Mouse (Mus musculus): ENCODE measurements around the gene Gm9747. TPM values are rescaled to one million over a fixed set of nuclear protein-coding genes. Genes with fewer than 3 reads are reported as not detected.

Gene Gm9747
- total RNA-seq, 2 experiments from 2014 or later = not detected

DNA sequence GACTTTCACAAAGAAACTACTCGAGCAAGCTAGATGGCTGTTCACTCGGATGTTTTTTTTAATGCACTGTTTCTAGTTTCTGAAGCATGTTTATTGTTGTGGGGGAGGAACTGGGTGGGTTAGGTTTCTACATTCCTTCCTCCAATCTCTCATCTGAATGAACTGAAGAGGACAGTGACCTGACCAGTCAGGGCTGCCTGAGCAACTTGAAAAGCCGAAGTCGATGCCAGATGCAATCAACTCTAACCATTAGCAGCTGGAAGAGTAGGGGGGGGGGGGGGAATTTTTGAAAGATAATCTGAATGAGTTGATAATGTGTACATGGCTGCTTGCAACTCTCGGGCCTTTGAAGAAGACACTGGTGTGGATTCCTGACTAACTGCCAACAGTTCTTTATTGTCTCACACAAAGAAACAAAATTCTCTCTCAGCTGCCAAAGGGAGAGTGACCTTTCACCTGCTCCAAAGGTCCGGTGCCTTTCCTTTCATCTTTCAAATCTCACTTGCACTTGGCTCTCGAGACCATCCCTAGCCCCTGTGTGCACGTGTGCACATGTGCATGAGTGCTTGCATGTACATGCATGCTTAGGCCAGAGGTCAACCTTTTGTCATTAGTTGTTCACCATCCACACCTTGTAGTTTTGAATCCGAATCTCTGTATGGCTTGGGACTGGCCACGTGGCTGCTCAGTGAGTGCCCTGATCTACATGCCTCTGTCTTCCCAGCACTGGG, 14.5 kb downstream of the Gm9747 start:
- DNase-seq (ENCODE audit: low spot score in 2 of 2) = no peak
- intact Hi-C loops (cut with DNase I) = no loop called here

DNA sequence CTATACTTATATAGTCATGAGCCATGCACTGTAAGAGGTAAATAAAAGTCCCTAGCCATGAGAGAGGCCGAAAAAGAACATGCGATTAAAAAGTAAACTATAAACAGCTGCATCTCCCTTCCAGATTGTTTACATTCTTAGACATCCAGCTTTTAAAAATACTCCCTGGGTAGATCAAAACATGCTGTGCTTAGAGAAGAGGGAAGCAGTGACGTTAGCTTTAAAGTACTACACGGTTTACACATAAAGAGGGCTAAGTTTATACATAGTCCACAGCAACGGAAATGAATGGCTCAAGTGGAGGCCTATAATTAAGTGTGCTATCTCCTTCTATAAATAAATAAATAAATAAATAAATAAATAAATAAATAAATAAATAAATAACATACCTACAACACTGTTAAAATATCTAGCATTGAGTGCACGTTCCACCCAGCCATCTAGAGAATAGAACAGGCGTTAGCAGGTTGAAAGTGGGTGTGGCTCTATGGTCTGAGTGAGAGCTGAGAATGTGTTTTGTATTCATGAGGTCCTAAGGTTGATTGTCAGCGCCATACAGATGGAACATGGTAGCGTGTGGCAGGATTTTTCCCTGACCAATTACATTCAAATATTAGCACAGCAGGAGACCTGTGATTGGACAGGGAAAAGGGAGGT, 21.0 kb downstream of the Gm9747 start:
- DNase-seq (ENCODE audit: low spot score in 2 of 2) = no peak
- intact Hi-C loops (cut with DNase I) = no loop called here

DNA sequence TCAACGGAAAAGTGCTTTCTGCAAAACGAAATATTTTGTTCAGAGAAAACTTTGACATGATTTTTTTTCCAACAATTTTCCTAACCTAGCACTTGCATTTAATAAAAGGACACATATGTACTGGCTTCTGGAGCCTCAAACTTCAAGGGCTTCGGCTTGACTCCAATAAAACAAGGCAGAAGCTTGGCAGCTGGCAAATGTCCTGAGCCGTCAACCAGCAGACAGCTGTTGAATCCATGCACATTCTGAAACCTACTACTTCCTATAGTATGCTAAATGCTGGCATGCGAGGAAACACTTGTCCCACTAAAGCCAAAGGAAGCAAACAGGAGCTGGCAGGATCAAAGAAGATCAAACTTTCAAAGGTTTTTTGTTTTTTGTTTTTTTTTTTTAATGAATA, 24.5 kb downstream of the Gm9747 start:
- intact Hi-C loops (cut with DNase I) = no loop called here
- DNase-seq (ENCODE audit: low spot score in 2 of 2) = no peak

DNA sequence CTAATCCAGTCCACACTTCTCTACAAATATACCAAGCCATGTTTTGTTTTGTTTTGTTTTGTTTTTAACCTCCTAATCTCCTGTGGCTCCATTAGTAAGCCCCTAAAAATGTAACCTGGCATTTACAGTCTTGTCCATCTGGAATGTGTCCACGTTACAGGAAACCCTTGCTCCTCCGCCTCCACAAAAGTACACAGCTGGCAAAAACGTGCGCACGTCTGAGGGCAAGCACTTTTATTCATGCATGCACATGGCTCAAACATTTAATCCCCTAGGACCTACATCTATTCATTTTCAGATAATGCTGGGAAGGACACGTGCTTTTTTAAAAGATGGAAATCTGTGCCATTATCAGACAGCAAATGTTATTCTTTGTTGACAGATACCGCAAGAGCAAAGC, 25.4 kb downstream of the Gm9747 start:
- DNase-seq (ENCODE audit: low spot score in 2 of 2) = no peak
- intact Hi-C loops (cut with DNase I) = no loop called here

DNA sequence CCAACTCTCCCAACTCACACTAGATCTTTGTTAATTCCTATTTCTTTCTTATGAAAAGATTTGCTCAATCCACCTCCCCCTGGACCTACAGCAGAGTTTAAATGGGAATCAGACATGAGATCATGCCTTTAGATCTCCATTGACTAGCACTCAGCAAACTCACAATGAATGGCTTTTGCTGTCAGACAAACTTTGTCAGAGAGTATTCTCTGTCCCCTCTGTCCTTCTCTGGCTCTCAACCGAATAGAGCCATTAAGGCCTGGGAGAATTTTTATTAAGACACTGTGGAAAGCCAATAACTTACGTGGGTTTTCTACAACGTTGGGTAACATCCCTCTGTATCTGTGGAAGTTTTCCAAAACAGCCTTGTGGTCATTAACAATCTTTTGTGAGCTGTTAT, 27.1 kb downstream of the Gm9747 start:
- DNase-seq (ENCODE audit: low spot score in 2 of 2) = no peak
- intact Hi-C loops (cut with DNase I) = no loop called here

DNA sequence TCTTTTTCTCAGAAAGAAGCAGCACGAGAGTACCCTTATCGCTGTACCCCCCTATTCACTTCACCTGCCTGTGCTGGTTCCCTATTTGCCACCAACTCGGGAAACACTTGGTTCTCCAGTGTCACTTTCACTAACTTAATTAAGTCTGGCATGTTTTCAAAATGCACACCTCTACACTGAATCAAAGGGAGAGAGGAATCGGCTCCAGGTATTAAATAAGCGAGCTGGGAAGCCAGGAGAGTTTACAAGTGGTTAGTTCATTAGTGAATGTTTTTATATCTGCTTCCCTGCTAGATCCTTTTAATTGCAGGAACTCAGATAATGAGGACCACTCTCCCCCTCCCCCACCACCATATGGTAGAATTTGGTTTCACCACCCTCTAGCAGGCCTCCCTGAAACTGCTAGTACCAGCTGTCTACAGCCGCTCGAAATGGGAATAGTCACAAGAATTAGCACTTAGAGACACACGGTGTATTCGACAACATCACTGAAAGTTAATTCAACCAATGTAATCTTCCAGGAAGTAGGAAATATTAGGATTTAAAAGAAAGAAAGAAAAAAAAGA, 28.2 kb downstream of the Gm9747 start:
- intact Hi-C loops (cut with DNase I) = no loop called here
- DNase-seq (ENCODE audit: low spot score in 2 of 2) = no peak

DNA sequence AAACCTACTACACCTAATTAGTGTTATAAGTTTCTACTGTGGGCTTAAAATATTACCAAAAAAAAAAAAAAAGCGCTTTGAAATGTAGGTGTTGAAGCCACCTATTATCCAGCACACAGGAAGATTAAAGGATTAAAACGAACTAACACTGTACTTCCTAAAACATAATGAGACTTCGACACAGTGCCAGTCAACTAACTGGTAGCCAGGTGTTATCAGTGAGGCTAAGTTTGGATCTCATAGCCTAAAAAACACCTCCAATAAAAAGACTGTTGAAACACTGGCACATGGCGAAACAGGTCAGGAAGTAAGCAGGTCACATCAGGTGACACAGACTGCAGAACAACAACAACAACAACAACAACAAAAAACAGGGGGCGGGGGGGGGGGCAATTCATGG, 28.7 kb downstream of the Gm9747 start:
- intact Hi-C loops (cut with DNase I) = no loop called here

DNA sequence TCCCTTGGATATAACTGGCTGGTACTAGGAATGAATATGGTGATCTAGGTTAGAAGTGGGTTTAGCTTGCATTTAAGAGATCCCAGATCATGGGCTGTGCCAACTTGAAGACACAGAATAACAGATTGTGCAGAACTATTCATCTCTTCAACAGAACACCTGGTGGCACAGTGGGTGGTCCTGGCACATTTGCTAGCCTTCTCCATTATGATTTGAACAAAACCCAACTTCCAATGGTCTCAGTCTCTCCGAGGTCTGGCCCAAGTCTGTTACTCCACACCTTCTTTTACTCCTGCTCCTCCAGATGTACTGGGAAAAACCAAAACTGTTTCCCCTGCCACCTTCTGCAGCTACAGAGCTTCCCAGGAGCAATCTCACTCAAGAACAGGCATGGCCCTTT, 29.4 kb downstream of the Gm9747 start:
- no peak for DNase-seq (ENCODE audit: low spot score in 2 of 2)
- intact Hi-C loops (cut with DNase I) = no loop called here

More for the DNA sequence above, 28.7 kb downstream of the Gm9747 start:
- DNase-seq (ENCODE audit: low spot score in 2 of 2) = no peak

DNA sequence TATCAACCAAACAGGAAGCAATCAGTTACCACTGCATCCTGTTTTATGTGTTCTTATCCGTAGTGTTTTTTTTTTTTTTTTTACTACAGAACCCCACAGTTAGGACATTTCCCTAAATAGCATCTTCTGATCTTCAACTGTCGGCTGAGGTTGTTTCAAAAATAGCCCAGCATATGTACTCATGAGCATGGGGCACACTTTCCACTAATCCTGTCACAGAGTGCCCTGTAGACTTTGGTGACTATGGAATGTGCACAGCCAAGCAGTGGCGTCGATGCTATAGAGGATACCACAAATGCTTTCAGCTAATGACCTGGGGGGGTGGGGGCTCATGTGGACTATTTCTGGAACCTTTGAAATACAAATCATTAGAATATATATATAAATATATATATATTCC, 34.6 kb downstream of the Gm9747 start:
- DNase-seq (ENCODE audit: low spot score in 2 of 2) = no peak
- intact Hi-C loops (cut with DNase I) = no loop called here

DNA sequence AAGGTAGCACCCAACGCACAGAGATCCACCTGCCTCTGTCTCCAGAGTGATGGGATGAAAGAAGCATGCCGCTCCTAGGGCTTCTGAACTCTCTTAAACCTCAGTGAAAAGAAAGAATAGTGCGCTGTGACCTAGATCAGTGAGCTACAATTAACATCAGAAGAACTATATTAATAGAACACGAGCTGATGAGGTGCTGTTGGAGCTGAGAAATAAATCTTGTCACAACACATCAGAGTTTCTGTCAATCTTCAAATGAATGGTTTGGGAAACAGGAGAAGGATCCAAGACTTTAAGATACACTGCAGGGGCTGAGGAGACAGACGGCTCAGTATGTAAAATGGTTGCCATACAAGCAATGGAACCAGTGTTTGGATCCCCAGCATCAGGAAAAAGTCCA, 39.3 kb downstream of the Gm9747 start:
- intact Hi-C loops (cut with DNase I) = no loop called here
- DNase-seq (ENCODE audit: low spot score in 2 of 2) = no peak

DNA sequence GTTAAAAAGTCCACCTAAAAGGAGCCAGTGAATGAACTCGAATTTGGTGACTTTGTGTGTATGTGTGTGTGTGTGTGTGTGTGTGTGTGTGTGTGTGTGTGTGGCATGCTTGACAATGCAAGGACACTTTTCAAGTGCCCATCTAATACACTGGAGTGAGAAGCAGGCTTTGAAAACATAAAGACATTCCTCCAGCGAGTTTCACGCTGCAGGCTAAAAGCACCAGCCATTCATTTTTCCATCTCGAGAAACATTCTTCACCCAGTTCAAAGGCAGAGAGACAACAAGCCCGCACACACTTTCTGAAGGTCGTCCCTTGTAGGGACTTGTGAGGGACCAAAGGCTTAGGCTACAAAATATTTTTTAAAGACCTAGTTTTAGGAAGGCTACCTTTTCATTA, 40.6 kb downstream of the Gm9747 start:
- DNase-seq (ENCODE audit: low spot score in 2 of 2) = no peak
- intact Hi-C loops (cut with DNase I) = no loop called here

DNA sequence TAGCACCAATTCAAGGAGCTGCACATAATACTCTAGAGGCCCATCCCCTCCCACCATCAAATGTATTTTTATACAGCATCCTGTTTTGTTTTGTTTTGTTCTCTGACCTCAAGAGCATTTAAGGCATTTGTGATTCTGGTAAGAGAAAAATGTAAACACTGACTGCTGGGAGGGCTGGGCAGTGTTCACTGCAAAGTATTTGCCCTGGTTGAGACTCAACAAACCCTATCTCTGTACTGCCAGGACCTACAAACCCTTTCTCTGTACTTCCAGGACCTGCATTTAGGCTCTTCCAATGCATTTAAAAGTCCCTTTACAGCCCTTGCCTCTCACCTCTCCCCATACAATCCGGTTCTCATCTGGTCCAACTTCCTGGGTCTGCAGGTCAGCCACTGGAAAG, 41.4 kb downstream of the Gm9747 start:
- intact Hi-C loops (cut with DNase I) = no loop called here
- no peak for DNase-seq (ENCODE audit: low spot score in 2 of 2)

DNA sequence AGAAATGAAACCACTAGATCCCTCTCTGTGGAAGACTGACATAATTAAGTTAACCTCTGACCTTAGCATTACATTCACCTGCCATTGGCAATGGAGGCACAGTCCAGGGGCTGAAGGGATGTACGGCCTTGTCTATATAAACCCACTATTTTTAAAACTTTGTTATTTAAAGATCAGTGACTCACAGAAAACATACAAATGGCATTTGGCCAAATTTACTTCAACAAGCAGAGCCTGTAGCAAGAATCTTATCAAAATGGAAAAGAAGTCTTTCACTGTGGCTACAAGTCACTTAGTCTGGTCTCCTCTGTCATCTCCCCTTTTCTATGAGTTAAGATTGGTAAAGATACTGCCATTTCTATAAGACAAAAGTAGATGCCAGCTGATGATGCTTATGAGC, 46.9 kb downstream of the Gm9747 start:
- DNase-seq (ENCODE audit: low spot score in 2 of 2) = no peak
- intact Hi-C loops (cut with DNase I) = no loop called here

DNA sequence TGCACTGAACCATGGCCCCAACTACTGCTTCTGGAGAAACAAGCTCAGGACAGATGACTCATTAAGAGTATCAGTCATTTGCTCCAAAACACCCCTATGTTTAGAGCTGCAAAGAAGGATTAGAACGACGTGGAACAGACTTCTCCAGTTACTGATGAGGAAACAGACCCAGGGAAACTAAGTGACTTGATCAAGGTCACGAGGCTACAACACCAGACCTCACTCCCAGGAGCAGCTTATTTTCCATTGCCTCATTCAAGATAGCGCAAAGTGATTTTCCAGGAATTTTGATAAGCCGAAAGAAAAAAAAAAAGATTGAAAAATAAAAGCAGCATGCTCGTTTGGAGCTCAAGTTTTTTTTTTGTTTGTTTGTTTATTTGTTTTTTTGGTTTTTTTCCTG, 48.9 kb downstream of the Gm9747 start:
- DNase-seq (ENCODE audit: low spot score in 2 of 2) = no peak
- intact Hi-C loops (cut with DNase I) = no loop called here

DNA sequence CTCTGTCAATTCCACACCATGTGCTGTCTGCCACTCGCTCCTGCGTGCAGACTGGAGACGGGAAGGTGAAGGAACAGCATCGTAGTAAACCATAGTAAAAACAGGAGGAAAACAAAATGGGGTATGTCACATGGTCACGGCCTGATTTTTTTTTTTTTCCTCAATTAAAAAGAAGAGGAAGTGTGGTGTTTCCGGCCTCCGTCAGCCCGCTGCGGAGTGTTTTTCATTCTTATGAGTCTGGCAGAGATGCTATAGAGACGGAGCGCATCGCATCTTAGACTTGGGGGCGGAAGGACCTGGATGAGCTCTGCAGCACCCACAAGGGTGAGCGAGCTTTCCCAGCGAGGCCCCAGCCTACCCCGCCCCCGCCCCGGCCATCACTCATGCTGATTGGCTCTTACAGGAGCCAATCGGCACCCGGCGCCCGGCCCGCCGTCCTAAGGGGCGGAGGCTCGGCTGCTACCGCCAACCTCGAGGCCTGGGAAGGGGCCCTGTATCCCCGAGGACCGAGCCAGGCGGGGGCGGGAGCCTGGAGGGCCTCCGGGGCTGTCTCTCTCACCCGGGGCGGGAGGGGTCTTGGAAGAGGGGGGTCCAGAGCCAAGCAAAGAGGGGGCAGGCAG, 50.2 kb downstream of the Gm9747 start:
- intact Hi-C loops (cut with DNase I) = loop anchor here (1.0 kb wide), 1 partner anchor 8 kb away; the partner anchor contains the start of gene Irs1
- DNase-seq (ENCODE audit: low spot score in 2 of 2) = peak; percentile 86 to 91

DNA sequence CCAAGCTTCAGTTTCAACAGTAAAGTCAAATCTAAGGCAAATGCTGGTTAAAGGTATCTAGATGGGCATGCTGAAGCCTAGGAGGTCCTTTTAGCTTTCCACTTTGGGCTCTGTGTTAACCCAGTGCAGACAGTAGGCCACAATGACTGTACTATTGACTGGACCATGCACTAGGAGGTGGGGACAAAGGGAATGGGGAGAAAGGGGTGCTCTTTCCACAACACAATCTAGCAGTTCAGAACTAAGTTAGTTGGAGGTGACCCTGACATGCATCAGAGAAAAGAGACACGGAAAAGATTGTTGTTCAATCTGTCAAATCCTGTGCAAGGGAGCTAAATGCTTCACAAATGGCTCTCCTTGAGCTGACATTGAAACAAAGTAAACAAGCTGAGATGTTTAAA, 51.0 kb downstream of the Gm9747 start:
- intact Hi-C loops (cut with DNase I) = loop anchor here (1.0 kb wide), 1 partner anchor 7 kb away; the partner anchor contains the start of gene Irs1
- peak; percentile 21 to 25 for DNase-seq (ENCODE audit: low spot score in 2 of 2)

DNA sequence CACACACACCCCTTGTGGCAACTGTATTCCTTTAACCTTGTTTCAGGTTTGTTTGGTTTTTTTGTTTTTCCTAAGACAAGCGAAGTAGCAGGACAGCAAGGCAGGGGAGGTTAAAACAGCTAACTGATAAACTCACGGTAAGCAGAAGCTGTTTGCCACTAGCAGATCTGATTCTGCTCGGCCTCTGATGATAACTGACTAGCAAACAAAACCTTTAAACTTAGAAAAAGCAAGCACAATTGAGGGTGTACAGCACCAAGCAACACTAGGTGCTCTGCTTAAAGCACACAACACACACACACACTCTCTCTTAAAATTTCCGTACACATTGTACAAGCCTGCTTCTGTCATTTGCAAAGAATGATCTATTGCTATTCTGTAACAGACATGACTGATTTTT, 51.5 kb downstream of the Gm9747 start:
- peak; percentile 8 to 17 for DNase-seq (ENCODE audit: low spot score in 2 of 2)

More for the DNA sequence above, 51.5 kb downstream of the Gm9747 start:
- intact Hi-C loops (cut with DNase I) = no loop called here

Measured in left cerebral cortex, postnatal 36 days (tissue).